Mouse (Mus musculus): ENCODE data around the gene Jpt2.
"Not testable (repeated sequence)": the region's sequence is repeated elsewhere in the genome, so short reads cannot be mapped to it uniquely, and the experiment has no call there.

Jpt2 gene

DNA sequence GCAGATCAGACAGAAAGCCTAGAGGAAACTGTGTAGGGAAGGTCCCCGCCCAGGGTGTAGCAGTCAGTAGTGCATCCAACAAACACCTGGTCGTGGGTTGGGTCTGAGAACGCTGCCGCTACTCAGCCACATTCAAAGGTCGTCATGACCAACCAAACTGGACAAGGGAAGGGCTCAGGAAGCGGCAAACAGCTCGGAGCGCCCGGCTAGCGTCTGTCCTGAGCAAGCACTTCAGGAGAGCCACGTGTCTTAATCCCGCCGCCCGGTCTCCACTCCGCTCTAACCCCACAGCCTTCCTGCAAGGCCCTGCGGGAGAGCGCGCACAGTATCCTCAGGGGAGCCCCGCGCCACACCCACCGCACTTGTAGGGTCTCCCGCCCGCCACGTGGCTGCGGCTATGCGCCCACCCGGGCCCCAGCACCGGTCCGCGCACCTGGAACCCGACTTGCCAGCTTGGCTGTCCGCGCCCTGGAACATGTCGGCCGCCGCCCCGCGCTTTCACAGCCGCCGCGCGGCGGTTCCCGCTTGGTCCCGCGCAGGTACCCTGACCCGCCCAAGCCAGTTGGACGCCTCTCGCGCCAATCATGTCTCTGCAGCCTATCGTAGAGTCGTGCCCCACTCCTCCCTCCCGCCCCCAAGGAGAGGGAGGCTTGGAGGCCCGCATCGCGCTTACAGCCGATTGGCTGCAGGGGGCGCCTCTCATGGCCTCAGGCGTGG lies at the start of gene Jpt2:
Jpt2 (minus strand) TSS at position 555 of the 717 bp plus-strand sequence.
- DNase-seq: peak; percentile 98

DNA sequence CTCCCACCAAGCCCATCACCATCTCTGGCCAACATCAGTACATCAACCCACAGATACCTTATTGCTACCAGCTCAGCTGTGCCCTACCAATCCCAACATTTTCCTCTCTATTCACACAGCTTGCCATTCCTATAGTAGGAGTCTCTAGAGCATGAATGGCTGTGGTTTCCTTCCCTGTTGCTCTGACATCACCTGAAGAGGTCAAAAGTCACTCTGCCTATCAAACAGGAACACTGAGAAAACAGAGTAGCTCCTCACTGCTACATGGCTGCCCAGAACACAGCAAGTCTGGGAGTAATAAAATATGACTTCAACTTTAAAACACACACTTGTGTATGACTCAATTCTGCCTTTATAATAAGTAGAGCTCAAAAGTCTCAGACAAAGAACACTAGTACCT lies 47.0 kb upstream of the Jpt2 start:
- DNase-seq: no peak

DNA sequence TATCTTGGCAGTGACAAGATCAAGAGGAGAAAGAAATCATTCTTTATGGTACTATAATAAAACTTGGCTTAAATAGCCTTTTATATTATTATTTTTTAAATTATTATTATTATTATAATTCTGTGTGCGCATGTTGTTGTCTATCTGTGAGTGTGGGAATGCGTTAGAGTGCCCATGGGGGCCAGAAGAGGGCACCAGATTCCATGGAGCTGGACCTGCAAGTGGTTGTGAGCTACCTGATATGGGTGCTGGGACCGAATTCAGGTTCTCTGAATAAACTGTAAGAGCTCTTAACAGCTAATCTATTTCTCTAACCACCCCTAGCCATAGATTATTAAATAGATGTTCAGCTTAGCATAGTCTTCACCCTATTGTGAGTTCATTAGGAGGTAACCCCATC lies 44.6 kb upstream of the Jpt2 start:
- DNase-seq: no peak

DNA sequence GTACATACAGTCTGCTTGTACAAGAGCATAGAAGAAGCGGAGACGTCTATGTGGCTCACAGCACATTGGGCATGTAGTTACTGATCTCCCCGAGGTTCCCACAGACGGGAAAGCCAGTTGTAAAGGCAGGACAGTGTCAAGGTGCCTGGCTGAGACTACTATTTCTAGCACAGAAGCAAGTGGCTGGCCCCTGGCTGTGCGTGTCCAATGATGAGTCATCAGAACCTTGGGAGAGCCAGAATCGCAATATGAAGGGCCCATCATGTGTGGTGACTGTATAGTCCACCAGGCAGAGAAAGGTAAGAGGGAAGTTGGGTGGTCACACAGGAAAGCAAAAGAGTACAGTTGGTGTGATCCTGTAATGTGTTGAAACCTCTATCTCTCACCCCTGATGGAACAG lies 34.2 kb upstream of the Jpt2 start:
- no peak for DNase-seq

DNA sequence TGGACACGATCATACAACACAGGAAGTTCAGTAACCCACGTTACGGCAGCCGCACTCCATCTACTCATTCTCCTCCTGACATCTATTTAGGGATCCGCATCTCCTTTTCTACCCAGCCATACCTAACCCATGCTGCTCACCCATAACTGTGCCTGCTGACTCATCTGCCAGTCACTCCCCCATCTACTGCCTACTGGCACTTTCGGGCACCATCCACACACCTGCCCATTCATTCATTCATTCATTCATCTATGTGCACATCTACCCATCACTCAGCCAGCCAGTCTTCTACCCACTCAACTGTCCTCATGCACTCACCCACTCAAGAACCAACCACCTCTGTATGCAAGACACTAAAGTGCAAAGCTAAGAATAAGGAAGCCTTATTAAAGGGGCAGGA lies 26.7 kb upstream of the Jpt2 start:
- DNase-seq: no peak

DNA sequence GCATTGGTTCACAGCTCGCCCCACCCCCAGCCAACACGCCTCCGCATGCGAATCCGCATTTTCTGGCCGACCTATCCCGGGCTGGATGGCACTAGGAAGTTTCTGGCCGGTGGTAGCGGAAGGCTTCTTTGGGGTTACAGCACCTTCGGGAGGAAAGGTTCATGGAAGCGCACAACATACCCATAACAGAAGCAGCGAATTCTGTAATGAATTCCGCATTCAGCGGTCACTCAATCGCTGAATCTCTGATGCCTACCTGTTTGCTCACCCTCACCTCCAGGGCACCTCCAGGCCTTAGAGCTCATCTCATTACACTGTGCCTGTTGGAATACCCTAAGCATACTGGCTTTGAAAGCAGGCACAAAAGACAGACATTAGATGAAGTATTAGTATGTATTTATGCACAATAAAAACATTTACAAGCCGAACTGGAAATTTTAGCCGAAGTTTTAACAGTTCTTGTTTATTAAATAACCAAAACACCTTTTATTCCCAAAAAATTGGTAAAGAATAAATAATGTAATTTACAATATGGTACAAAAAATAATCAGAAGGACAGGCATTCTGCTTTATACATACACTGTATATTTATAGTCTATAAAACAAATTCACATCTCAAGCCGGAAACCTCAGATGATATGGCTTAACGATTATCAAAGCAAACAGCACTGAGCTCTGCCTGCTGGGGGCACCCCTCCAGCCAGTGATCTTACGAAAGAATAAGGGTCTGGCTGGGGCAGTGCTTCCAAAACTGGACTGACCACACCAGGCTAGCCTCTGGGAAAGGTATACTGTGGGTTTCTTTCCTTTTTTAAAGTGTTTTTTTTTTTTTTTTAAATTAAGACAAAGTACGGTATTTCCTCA lies 595 bp upstream of the Jpt2 start:
- DNase-seq: no peak

DNA sequence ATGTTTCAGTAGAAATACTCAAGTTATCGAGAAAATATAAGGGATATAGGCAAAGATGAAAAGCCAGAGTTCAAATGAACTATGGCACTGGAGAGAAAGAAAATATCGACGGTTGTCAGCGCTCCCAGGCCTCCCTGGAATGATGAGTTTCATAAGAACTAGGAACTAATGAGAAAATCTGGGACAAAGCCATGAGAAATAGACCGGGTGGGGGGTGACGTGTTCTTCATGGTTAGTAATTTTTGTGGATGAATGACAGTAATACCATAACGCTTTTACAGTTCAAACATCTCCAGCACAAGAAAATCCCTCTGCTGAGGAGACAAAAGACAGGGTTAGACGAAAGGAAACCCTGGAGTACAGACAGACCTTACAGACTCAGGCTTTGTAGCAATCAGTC lies 1.1 kb downstream of the Jpt2 start:
- no peak for DNase-seq

DNA sequence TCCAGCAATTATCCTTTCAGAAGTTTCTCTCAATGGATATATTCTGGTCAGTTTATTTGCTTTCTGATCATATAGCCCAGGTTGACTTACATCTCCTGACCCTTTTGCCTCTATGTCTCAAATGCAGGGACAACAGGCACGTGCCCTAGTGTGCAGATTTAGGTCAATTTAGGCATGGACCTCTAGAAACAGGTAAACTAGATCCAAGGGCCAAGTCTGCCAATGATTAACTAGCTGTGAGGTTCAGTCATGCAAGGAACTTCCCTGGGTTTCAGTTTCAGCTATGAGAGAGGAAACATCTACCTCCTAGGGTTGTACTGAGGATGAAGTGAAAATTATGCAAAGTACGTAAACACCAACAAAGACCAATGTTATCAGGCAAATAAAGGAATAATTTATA lies 7.2 kb downstream of the Jpt2 start:
- no peak for DNase-seq

DNA sequence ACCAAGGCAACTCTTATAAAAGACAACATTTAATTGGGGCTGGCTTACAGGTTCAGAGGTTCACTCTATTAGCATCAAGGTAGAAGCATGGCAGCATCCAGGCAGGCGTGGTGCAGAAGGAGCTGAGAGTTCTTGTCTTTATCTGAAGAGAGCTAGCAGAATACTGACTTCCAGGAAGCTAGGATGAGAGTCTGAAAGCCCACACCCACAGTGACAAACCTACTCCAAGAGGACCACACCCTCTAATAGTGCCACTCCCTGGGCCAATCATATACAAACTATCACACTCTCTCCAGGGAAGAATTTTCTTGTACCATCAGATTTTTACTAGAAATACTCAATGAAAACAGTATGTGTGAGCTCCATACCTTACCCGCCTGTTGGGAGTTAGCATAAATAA lies 9.8 kb downstream of the Jpt2 start:
- no peak for DNase-seq

DNA sequence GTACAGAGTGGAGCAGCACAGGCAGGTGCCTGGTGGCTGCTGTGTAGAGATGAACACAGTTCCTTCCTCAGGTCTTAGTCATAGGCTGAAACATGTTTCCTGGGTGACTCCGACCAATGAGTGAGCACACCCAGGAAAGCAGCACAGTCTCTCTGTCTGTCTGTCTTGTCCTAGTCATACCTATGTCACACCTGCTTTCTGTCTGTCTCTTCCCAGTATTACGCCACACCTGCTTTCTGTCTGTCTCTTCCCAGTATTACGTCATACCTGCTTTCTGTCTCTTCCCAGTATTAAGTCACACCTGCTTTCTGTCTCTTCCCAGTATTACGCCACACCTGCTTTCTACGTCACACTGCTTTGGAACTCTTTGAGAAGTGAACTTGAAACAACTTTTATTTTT lies 12.3 kb downstream of the Jpt2 start:
- no peak for DNase-seq

DNA sequence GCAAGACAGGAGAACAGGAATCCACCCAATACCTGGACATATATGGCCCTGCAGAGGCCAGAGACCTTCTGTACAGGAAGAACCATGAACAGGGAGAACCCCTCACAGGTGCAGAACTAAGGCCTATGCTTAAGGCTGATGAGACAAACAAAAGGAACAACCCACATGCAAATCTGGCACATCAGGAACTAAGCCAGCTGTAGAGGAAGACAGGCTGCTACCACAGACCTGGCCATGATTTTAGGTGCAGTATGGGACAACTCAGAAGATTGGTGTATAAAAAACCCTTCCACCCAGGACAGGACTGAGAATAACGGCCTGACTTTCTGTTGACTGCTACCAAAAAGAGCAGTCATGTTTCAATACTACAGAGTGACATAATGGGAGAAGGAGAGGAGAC lies 16.9 kb downstream of the Jpt2 start:
- DNase-seq: not testable (repeated sequence)

DNA sequence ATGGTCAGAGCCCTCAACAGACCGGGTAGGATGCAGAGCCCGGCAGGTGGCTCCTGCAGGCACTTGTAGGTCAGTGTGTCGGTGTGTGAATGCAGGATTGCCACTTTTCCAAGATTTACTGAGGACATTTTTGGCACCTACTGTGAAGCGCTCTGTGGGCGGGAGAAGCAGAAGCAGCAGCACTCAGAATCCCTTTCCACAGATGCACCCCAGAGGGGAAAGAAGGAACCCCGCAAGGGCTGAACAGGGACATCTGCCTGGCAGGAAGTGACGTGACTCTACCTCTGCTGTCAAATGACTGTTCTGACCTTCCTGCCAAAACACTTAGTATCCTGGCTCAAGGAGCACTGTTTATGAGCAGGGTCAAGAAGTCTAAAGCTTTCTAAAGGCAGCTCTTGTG lies 17.5 kb downstream of the Jpt2 start:
- no peak for DNase-seq

DNA sequence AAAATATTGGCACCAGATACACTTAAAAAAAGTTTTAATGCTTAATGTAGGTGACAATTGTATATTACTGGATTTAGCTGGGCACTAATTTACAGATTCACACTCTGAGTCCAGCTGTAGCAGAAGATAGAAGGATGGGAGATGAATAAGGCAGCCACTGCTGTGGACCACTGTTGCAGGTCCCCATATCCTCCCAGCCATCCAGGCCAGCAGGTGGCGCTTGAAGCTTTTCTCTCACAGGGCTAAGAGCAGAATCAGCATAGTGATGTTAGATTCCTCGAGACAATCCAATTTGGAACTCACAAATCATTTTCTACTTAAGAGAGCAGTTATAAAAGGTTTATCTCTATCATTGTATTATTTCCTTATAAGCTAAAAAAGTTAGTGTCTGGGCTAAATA lies 18.0 kb downstream of the Jpt2 start:
- DNase-seq: peak; percentile 63

DNA sequence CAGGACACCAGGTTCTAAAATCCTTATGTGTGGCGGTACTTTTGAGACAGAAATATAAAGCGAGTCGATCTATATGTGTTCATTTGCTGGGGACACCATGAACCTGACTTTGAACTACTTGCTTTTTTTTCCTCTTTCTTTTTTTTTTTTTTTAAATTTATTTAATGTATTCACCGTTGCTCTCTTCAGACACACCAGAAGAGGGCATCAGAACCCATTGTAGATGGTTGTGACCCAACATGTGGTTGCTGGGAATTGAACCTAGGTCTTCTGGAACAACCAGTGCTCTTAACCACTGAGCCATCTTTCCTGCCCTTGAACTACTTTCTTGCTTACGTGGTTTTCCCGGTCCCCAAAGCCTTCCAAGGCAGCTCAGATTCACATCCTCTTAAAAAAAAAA lies 23.2 kb downstream of the Jpt2 start:
- DNase-seq: no peak

DNA sequence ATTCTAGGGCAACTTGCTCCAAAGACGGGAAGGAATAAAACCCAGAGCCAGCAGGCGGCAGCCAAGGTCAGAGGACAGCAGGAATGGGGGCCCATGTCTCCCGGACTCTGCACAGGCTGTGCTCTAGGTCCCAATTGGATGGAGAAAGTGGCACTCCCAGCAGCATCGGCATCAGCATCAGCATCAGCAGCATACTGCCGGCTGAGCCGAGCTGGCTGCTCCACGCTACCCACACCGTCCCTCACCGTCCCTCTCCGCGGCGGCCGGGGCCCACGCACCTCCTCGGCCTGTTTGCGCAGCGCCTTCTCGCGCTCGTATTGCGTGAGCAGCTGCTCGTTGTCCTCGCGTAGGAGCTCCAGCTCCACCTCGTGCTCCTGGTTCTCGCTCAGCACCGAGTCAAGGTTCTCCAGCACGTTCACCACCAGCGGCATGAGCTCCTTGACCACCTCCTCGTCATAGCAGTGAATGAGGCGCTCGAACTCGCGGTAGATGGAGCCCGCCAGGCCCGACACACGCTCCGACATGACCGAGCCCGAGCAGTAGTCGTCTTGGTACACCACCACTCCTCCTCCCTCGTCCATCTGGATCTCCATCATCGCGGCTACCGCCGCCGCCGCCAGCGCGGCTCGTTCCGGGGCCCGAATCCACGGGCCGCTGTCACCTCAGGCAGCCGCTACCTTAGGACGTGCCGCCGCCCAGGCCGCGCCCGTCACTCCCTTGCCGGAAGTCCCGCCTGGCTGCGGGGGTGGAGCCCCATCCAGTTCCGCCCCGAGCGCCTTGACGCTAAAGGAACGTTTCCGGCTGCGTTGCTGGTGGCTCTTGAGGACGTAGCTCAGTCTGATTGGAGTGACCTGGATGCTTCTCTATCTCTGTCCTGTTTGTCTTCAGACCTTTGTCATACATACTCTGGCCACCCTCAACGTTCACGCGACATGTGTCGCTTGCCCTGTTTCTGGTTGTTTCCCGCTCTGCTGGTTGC lies 23.9 kb downstream of the Jpt2 start, which contains the start of gene Mapk8ip3:
Mapk8ip3 (minus strand) TSS at position 719 of the 979 bp plus-strand sequence.
- DNase-seq: peak; percentile 96

DNA sequence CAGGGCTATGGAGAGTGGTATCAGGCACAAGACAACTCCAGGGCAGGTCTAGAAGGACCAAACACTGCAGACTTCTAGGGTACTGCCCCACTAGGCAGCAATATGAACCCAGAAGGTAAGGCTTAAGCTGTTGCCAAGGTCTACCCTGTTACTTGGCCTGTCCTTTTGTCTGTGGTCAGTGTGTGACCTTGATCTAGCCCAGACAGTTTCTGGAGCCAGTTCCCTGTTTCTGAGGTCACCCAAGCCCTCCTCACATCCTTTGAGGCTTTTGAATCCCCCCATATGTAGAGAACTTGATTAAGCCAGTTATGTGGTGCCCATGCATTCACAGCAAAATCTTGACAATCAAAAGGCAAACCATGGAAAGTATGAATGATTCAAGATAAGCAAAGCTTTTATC lies 24.8 kb downstream of the Jpt2 start:
- no peak for DNase-seq

DNA sequence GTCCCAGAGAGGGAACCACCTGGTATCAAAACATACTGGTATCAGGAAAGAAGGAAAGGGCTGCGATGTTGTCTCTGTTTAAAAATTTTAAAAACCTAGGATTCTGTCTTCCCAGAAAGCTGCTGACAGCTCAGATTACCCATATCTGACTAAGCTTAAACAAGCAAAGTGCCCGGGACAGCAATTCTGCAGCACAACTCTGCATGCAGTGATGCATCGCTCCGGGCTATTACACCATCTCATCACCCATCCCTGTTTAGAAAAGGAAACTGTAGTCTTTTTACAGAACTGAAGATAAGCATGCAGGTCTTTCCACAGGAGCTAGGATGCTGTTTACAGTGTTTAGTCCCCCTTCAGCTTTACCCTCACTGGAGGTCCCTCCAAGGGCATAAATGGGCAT lies 25.6 kb downstream of the Jpt2 start:
- DNase-seq: no peak

DNA sequence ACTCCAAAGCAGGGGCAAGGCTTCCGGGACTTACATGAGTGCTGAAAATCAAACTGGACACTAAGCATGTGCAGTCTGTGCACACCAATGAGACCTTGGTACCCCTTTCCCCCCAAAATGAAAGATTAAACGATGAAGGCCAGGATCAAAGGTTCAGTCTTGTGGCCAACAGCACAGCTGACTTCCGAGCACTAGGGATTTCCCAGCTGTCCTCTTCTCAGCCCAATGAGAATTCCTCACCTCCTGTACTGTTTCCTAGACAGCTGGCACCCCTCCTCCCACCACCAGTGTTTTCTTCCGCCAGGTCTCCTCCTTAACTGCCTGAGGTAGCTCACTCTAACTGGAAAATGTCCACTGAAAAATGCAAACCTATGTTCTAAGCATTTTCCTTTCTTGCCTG lies 27.3 kb downstream of the Jpt2 start:
- no peak for DNase-seq

DNA sequence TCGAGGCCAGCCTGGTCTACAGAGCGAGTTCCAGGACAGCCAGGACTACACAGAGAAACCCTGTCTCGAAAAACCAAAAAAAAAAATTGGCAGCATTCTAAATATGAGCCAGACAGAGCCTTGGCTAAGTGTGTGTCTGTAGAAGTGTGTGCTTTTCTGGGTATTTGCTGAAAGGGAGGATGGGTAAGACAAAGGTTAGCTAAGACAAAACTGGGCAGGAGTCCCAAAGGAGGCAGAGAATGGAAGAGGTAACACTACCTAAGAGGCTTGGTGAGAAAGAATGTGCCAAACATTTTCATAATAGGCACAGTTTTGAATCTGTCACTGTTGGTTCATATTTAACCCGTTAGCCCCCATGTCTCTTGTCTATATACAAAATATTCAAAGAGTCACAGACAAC lies 28.1 kb downstream of the Jpt2 start:
- DNase-seq: no peak

DNA sequence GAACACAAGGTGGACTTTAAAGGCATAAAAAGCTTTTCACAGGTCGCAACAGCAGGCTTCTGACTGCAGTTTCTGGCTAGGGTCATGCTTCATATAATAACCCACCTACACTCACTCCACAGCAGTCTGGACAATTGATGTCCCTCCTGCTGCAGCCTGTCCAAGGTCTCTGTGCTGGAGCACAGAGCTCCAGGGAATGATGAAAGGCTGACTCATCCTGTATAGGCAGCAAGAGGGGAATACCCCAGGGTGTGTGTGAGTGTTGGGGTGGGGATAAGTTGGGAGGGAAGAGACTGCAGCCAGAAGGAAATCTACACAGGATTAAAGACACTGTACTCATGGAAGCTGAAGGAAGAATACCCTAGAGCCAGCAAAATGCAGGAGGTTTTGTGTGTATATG lies 31.0 kb downstream of the Jpt2 start:
- no peak for DNase-seq

DNA sequence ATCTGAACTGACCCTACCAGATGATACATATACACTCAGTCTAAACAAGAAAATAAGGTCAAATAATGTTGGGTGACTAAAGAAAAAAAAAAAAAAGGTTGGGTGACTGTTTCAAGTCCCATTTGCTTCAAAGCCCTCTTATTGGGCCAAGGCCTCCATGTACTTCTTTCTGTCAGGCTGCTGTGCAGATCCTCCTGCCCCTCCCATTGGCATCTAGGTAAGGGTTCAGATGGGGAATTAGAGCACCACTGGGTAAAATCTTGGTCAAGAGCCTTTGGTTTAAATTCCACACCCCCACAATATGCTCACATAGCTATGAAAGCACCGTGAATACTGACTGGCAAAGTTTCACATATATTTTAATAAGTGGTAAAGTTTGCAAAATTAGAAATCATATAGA lies 37.2 kb downstream of the Jpt2 start:
- no peak for DNase-seq

DNA sequence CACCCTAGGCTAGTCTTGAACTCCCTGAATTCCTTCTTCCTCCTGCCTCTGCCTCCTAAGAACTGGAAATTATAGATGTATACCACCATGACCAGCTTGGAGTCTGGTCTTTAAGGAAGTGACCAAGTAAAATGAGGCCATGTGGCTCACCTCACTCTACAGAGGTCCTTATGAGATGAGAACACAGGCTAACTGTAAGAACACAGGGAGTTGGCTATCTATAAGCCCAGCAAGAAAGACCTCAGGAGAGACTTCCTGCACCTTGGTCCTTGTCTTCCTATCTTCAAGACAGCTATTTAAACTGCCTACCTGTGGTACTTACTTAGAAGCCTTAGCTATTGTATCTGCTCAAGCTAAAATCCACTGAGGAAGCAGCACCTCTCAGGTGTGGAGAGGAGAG lies 46.5 kb downstream of the Jpt2 start:
- no peak for DNase-seq

DNA sequence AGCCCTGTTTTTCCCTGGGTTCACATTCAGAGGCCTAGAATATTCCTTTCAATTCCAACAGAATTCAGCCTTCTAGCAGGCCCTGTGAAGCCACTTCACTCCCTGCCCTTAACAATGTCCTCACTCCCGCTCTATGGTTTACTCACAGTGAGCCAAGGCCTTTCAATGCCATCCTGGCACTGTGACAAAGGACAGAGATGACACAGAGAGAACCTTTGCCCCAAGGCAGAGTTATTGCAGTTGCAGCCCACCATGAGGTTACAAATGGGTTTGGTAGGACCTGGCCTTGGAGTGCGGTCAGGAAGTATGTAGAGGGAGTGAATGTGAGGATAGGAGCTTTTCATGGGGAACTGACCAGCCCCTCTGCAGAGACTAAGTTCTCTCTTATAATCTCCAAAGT lies 52.9 kb downstream of the Jpt2 start:
- no peak for DNase-seq
